Mouse (Mus musculus): ENCODE measurements around the gene Tns1.

Gene Tns1

DNA sequence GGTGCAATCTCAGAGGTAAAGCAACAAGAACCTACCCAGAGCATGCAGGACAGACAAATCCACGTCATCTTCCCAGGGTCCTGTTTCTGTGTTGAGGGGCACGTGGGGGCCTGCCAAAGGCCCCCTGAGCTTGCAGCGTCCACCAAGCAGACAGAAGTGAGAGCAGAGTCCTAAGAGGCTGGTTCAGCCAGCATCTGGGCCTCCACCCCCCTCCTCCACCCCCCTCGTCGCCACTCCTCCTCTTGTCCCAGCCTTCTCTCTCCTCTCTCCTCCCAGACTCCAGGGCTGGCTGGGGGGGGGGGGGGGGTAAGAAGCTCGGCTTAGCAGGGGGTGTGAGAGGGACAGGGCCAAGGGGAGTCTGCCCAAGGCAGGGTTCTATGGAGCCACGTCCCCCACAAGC, 33.1 kb downstream of the Tns1 start:
- no peak for DNase-seq

DNA sequence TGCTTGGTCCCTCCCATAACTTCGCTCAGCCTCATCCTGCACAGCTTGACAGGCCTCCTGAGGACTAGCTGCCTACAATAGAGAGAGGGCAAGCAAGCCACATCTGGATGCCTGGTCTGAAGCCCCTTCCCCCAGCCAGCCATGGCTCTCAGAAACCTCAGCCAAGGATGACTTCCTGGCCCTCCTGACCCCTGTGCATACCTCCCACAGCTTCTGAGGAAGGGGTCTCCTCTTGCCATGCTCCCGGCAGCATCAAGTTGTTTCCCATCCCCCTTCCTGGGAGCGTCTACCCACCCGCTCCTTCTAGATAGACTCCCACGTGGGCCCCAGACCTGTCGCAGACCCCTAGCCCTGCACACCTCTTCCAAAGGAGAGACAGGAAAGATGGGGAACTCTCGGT, 33.9 kb downstream of the Tns1 start:
- DNase-seq = no peak

DNA sequence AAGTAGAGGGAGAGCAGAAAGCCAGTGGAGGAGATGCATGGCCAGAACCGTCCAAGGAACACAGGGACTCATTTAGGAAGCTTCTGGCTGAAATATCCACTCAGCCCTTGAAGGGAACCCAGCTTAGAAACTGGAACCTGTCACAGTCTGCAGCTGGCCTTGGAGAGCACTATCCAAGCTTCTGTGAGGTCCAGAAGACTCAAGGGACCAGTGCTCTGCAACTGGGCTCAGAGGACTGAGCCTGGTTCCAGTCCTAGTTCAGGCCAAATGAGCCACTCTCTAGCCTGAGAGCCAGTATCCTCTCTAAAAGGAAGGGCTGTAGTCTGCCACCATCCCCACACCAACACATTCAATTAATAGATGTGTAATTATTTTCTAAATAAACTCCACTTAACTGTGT, 35.7 kb downstream of the Tns1 start:
- DNase-seq = no peak

DNA sequence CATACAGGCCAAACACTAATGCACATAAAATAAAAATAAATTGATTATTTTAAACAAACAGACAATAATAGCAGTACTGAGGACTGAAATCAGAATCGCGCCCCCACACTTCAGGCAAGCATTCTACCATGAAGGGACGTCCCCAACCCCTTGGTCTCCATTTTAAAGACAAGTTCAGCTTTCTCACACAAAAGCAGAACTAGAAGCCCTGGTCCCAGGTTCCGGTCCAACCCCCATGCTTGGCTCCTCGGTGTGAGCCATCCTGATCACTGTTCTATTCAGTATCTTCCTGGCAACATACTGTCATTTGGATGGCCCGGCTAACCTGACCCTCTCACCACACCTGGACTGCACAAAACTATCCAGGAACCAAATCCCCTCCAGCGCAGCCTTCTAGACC, 38.7 kb downstream of the Tns1 start:
- DNase-seq = no peak

DNA sequence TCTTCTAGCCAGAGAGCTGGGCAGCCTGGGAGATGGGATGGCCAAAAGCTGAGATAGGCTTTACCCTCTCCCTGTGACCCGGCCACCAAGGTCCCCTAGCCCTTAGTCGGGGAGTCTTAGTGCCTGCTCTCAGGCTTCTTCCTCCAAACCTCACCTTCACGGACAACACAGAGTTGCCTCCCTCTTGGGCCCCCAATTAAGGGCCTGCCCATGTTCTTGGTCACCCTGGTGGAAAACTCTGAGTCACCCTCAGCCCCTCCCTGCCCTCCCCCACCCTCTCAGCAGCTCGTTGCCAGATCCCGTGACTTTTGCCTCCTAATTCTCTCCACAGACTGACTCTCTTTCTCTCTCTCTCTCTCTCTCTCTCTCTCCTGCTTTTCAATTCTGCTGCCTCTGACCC, 39.5 kb downstream of the Tns1 start:
- DNase-seq = no peak

DNA sequence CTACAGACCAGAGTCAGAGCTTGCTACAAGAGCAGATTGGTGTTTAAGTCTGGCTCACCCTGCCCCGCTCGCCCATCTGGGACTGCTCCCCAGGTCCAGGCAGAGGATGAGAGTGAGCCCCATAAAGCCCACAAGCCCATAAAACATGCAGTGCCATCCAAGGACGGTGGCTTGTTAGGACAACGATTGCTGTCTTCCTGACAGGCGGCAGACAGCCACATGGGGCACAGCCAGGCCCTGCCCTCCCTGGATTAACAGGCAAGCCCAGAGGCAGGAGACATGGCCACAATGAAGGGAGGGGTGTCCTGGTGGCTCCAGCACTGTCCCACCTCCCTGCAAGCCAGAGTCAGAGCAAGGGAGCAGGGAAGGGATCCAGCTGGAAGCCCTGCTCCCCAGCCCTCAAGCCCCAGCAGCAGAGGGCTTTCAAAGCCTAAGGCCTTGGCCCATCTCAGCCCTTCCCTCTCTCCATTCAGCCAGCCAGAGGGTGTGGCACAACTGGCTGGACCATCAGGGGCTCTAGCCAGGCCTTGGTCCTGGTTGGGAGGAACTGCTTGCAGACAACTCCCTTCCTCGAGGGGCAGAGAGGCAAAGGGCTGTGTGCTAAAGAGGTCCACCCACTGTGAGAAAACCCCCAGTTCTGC, 40.1 kb downstream of the Tns1 start:
- no peak for DNase-seq

DNA sequence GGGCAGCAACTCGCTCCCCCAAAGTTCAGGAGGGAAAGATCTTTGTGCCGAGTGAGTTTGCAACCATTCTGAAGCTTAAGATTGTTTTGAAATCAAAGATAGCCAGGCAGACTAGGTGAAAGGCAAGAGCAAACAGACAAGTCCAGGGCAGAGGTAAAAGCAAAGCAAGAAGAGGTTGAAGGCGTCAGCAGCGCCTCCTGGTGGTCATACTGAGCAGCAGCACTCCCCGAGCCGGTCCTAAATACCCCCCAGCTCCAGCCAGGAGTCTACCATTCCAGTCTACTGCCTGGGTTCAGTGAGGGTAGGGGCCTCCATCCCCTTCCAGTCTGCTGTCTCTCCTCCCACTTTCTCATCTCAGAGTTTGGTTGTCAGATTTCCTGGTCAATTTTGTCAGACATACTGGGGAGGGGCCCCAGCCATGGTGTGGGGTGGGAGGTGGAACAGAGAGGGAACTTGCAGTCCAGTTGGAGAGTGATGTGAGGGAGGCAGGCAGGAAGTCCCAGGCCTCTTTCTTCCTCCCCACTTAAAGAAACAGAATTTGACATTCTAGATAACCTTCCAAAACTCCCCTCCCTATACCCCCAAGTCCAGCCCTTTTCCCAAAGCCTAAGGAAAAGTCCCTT, 41.3 kb downstream of the Tns1 start:
- DNase-seq = peak in 1 of 2 experiments; percentile 46

DNA sequence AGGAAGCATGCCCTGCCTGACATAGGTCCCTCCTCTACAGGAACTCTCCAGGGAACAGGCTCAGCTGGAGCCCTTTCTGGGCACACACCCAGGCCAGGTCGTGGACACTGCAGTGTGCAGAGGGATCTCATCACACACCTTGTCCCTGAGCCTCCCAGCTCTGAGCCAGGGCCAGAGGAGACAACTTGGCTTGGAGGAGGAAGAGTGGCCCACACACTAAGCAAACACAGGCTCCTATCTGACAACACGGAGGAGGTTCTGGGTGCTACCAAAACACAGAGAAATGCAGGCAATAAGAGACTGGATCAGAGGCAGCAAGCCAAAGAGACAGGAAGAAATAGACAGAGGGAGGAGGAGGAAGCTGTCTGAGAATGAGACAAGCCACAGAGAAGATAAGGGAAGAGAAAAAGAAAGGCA, 42.7 kb downstream of the Tns1 start:
- no peak for DNase-seq

DNA sequence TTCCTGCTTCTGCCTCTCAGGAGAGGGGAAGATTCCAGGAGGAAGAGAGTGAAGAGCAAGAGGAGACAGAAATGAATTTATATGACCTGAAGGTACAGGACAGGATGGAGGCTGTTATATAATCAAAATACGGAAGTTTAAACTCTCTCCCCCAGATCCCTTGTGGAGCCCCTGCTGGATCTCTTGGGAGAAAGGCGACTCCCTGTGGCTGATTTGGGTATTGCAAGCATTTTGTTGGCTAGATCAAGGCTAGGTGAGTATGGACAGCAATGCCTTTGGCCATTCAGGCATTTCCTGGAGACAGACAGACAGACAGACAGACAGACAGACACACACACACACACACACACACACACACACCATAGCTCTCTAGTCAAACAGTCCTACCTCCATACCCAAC, 46.9 kb downstream of the Tns1 start:
- DNase-seq = peak in 1 of 2 experiments; percentile 76

DNA sequence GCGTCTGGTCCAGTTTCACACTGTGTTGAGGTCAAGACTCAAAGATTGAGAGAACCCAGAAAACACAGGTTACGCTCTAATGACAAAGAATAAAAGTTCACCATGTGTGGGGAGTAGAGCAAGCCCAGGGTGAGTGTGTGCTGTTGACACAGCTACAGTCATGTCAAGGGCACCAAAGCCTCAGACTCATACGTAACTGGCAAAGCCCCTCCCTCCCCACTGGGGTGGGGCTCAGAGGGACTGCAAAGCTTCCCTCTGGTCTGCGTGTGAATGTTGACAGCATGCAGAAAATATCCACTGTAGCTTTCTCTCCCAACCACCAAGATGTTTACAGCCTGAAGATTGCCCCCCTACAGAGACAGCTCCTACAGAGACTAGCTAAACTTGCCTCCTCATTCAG, 48.0 kb downstream of the Tns1 start:
- no peak for DNase-seq

DNA sequence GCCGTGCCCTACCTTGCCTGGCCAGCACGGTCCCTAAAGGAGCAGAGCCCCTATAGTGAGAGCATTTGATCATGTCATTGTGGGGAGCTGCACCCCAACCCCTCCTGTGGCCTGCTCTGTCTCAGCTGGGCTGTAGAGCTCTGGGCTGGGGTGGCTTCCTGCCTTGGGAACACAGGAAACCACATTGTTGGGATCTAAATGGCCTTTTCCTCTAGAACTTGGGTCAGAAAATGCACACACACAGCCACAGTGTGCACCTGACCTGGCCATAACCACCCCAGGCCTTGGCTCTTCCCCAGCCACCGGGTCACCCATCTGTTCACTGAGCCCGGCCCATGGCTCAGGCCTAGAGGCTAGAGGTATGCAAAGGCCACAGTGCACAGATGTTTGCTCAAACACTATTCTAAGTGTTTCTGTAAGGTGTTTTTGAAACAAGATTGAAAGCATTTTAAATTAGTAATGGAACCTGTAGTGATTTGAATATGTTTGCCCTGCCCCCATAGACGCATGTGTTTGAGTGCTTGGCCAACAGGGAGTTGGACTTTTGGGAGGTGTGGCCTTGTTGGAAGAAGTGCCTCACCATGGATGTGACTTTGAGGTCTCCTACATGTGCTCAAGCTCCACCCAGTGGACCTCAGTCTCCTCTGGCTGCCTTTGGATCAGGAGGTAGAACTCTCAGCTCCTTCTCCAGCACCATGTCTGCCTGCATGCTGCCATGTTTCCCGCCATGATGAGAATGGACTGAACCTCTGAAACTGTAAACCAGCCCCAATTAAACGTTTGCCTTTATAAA, 49.4 kb downstream of the Tns1 start:
- no peak for DNase-seq

DNA sequence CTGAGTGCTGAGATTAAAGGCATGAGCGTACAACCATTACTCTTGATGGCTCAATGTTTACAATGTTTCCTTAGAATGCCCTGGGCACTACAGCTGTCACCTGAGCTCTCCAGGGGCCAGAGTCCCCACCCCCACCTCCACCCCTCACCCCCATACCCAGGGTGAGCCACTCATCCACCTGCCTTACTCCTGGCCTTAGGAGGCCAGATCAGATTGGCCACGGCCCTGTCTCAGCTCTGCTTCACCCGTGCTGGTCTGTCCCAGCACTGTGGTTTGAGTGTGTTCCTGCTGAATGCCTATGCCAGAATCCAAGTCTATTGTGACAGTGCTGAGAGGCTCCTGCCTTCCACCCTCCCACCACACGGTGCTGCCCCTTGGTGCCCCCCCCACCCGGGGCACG, 50.5 kb downstream of the Tns1 start:
- no peak for DNase-seq

DNA sequence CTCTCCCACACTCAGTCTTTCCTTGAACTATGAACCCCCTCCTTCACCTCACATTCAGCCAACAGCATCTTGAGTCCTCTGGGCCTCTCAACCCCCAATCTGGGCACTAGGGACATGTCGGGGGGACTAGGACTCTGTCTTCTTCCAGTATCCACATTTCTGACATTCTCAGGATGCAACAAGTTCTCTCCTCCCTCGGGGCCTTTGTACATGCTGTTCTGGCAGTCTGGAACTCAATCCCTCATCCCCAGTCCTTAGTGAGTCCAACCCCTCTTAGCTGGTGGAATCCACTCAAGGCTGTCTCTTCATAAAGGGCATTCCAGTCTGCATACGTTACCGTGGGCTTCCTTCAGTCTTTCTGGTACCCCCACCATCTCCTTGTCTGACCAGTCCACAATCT, 53.5 kb downstream of the Tns1 start:
- DNase-seq = no peak

DNA sequence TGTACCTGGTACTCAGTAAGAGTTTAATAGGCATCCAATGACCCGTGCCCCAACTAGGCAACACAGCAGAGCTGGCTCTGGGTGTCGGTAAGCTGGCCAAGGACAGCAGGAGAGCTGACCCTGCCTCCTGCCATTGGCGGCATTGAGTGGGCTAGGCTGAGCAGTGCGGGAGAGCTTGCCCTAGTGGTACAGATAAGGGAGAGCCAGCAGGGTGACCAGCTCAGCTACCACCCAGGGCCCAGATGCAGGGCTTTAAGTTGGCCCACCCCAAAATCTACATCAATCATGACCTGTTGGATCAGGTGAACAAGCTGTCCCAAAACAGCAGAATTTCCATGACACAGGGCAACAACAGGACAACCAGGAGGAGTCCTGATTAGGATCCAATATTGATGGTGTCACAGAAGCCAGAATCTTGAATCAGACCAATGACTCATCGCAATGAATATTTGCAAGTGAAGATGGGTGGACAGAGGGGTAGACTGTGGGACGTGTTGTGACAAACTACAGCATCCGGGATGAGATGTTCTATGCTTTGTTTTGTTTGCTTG, 54.2 kb downstream of the Tns1 start:
- DNase-seq = no peak

DNA sequence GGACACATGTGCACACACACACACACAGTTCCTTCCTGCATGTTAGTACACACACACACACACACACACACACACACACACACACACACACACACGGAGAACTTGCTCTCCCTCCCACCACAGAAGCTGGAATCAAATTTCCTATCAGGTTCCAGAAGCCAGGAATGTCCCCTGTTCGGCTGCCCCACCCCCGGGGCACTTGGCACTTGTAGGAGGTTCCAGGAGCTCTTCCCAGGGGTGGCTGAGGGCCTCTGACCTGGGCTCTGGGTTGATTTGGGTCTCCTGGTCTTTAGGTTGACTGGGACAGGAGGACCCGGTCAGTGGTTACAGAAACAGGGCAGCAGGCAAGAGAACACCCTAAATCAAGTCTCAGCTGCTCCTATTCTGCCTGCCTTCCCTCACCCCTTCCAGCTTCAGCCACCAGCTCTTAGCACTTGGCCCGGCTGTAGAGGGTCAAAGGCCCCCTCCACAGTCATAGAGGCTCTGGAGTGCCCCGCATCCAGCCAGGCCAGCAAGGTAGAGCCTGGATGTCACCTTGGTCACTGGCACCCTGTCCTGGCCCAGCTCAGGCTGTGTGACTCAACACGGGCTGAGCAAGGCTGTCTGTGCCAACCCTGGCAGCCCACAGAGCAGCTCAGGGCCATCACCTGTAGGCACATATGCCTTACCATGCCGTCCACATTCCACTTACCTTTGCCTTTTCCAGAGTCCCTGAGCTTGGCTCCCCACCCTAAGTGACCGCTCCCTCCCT, 55.0 kb downstream of the Tns1 start:
- no peak for DNase-seq

DNA sequence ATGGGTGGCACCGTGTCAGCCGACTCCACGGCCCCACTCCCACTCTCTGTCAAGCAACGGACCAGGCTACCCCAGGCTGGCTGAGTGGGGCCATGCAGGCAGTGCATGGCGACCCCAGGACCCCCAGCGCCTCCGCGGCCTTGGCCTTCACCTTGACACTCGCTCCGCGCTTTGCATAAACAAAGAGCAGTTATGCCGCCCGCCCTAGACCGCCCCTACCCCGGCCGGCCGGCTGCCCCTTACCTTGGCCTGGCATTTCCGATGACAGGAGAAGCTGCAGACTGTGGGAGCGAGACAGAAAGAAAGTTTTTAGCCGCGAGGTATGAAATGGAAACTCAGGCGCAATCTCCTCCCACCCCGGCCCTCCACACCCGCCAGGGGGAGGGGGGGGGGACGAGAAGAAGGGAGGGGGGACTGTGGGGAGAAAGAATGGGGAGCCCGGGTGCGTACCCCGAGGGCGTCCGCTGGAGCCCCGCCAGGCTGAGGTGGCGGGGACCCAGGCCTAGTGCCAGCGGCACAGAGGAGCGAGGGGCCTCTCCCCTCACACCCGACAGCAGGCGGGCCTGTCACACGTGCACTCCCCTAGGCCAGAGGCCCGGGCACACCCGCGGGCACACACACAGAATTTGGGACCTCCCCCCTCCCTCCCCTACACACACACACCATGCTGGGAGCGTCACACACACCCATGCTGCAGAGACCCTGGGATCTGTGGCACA, 55.7 kb downstream of the Tns1 start:
- no peak for DNase-seq

DNA sequence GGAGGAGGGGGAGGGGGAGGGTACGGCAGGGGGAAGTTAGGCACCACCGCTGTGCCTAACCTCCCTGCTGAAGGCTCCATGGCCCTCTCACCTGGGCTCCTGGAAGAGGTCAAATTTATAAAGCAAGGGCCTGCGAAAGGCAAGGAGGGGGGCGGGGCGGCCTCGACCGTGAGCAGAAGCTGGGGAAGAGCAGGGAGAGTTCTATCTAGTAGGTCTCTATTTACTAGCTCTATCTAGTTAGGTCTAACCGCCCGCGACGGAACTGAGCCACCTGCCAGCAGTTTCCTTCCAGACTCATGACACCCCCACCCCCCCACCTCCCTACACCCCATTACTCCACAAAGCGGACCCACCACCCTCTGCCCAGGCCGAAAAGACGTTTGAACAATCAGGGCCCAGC, 56.4 kb downstream of the Tns1 start:
- no peak for DNase-seq

DNA sequence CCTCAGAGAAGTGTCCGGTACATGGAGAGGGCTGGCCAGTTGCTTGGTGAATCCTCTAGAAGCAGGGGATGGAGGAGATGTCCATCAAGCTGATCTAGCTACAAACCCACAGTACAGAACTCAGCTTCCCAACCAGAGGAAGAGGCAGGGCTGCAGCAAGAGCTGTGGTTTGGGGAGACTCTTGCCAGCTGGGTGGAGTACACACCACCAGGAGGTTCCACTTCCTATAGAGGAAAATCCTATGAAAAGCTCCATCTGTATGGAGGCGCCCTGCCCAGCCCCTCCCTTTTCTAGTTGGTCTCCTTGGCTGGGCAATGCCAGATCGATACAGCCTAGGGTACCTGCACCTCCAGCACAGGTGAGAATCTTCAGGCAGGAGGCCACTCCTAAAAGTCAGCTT, 57.7 kb downstream of the Tns1 start:
- no peak for DNase-seq

DNA sequence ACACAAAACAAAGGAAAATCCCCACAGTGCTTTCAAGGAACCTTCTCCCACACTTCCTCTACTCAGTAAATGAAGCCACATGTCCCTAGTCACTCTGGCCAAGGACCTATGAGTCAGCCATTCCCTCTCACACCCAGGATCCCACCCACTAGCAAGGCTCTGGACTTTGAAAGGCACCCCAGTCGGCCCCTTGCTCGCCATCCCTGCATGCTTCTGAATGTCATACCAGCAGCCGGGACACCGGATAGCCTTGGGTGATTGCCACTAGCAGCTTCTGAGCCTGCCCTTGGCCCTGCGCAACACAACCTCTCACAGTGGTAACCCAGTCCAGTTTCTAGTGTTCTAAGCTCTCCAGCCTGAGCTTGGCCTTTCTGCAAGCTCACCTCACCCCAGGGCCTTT, 58.2 kb downstream of the Tns1 start:
- no peak for DNase-seq

DNA sequence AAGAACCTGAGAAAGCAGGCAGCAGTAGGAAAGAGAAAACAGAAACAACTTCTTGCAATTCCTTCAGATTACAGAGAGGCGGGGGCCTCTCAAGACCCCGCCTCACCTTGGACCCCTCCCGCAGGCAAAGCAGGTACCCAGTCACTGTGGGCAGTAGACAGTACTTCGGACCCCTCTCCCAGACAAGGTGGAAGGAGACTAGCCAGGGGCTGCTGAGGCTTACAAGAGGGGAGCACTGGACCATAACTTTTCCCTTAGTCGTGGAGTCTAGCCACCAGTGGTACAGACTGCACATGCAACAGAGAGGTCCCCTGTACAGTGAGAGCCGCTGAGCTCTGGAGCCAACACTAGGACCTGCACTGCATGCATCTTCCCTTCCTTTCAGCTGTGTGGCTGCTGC, 64.2 kb downstream of the Tns1 start:
- DNase-seq = no peak

DNA sequence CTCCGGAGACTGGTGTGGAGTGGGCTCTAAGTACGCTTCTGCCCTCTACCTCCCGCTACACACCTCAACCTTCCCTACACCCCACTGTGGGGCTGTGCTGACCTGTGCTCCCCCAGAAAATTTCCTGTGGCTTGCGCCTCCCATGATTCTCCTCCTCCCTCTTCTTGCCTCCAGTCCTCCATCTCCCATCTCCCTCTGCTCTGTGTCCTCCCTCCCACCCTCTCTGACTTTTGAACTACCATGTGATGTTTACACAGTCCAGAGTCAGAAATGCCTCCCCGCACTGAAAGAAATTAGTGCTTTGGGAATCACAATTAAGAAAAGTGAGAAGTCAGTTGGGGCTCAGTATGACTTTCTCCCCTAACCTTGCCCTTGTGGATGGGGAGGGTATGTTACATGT, 64.7 kb downstream of the Tns1 start:
- no peak for DNase-seq

DNA sequence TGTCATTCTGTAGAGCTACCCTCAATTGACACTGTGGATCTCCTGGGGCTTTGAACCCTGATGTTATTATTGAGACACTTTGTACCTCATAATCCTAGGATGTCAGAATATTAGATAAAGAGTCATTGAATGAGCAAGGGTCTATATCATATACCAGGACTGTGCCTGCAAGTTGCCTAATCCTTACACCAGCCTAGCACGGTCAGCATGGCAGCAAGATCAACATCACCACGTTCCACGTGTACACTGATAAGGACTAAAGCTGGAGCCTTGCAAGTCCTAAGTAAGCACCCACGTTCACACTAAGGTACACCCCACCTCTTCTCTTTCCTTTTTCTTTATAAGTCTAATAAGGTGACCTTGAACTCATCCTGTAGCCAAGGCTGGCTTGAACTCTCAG, 65.5 kb downstream of the Tns1 start:
- no peak for DNase-seq

DNA sequence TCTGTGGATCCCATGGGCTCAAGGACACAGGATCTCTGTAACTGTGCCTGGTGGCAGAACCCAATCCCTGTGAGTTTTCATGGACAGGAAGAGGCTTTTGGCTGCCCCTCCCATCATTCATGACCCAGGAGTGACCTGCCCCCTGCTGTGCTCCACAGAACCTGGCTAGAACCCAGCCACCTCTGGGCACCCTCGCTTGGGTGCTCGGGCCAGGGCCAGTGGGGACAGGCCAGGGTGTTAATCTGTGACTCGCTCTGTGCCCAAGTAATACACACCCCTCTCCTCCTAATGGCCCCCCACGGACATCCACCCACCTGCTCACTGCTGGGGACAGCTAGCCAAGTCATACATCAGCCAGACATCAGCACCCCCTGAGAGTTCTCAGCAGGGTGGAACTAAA, 65.9 kb downstream of the Tns1 start:
- DNase-seq = no peak

Measured in spleen, adult 18-20 months (tissue).